Mouse (Mus musculus): Measurements from ENCODE around the gene Nuak1.

The Nuak1 gene

GRCm38 (mm10) chr10:84447411-84447821, 7.0 kb upstream of the Nuak1 start:
- no peak for DNase-seq (ENCODE audit: low read depth, low spot score)

- no peak for DNase-seq (ENCODE audit: low read depth, low spot score)
These were observed 6.3 kb upstream of the Nuak1 start for GRCm38 (mm10) chr10:84446661-84447060.

- no peak for DNase-seq (ENCODE audit: low read depth, low spot score)
These were observed 4.0 kb upstream of the Nuak1 start for GRCm38 (mm10) chr10:84444396-84444795.

GRCm38 (mm10) chr10:84441846-84442245, 1.4 kb upstream of the Nuak1 start:
- DNase-seq (ENCODE audit: low read depth, low spot score) = no peak

- no peak for DNase-seq (ENCODE audit: low read depth, low spot score)
These were observed 1.0 kb upstream of the Nuak1 start for GRCm38 (mm10) chr10:84441434-84441785.

GRCm38 (mm10) chr10:84440181-84440540, 236 bp downstream of the Nuak1 start:
- no peak for DNase-seq (ENCODE audit: low read depth, low spot score)

GRCm38 (mm10) chr10:84439228-84439596, 1.2 kb downstream of the Nuak1 start:
- no peak for DNase-seq (ENCODE audit: low read depth, low spot score)

- DNase-seq (ENCODE audit: low read depth, low spot score) = no peak
These were observed 1.8 kb downstream of the Nuak1 start for GRCm38 (mm10) chr10:84438466-84439227.

- peak; percentile 75 for DNase-seq (ENCODE audit: low read depth, low spot score)
These were observed 2.4 kb downstream of the Nuak1 start for GRCm38 (mm10) chr10:84438049-84438422.

- DNase-seq (ENCODE audit: low read depth, low spot score) = no peak
These were observed 3.0 kb downstream of the Nuak1 start for GRCm38 (mm10) chr10:84437166-84438048.

- no peak for DNase-seq (ENCODE audit: low read depth, low spot score)
These were observed 4.5 kb downstream of the Nuak1 start for GRCm38 (mm10) chr10:84435930-84436329.

- no peak for DNase-seq (ENCODE audit: low read depth, low spot score)
These were observed 7.1 kb downstream of the Nuak1 start for GRCm38 (mm10) chr10:84433193-84433801.

- DNase-seq (ENCODE audit: low read depth, low spot score) = no peak
These were observed 16.0 kb downstream of the Nuak1 start for GRCm38 (mm10) chr10:84424374-84424773.

- DNase-seq (ENCODE audit: low read depth, low spot score) = no peak
These were observed 16.5 kb downstream of the Nuak1 start for GRCm38 (mm10) chr10:84423903-84424302.

- no peak for DNase-seq (ENCODE audit: low read depth, low spot score)
These were observed 19.8 kb downstream of the Nuak1 start for GRCm38 (mm10) chr10:84420589-84420988.

- DNase-seq (ENCODE audit: low read depth, low spot score) = no peak
These were observed 22.0 kb downstream of the Nuak1 start for GRCm38 (mm10) chr10:84418421-84418820.

GRCm38 (mm10) chr10:84416752-84417151, 23.6 kb downstream of the Nuak1 start:
- DNase-seq (ENCODE audit: low read depth, low spot score) = no peak

- no peak for DNase-seq (ENCODE audit: low read depth, low spot score)
These were observed 25.3 kb downstream of the Nuak1 start for GRCm38 (mm10) chr10:84414981-84415700.

GRCm38 (mm10) chr10:84413310-84413709, 27.1 kb downstream of the Nuak1 start:
- no peak for DNase-seq (ENCODE audit: low read depth, low spot score)

- no peak for DNase-seq (ENCODE audit: low read depth, low spot score)
These were observed 28.0 kb downstream of the Nuak1 start for GRCm38 (mm10) chr10:84412326-84412962.

All from A20 (cell line).